Mouse (Mus musculus) monocyte, adult 5-6 weeks (primary cell): ENCODE results near the gene Lpcat3. TPM values are rescaled to one million over a fixed set of nuclear protein-coding genes. Genes with fewer than 3 reads are reported as not detected.
"Not testable (repeated sequence)": the region's sequence is repeated elsewhere in the genome, so short reads cannot be mapped to it uniquely, and the experiment has no call there.

ENCODE experiments used
- ATAC-seq: fragments of 153-309, 156-312 bp; replicated peaks from 2 replicates; pipeline ENCODE4 v1.8.0; 2017; ENCODE audit warnings: mild to moderate bottlenecking; ENCODE audit not compliant: low TSS enrichment, insufficient number of reproducible peaks, severe bottlenecking, poor library complexity, low FRiP score
- total RNA-seq: library from RNA; stranded (forward); fragments of 200-1000, 200-491, 200-594 nt; gene quantifications from 3 replicates; pipeline ENCODE4 v1.2.3, GENCODE M21; 2017

Lpcat3 gene
- total RNA-seq, 1 experiment from 2014 or later: 20.8 TPM

- ATAC-seq: no peak
These were observed 9.3 kb downstream of the Lpcat3 start for GRCm38 (mm10) chr6:124672100-124672499.

GRCm38 (mm10) chr6:124673619-124674018, 10.8 kb downstream of the Lpcat3 start:
- no peak for ATAC-seq

GRCm38 (mm10) chr6:124674591-124674990, 11.8 kb downstream of the Lpcat3 start:
- no peak for ATAC-seq

- ATAC-seq: no peak
These were observed 13.3 kb downstream of the Lpcat3 start for GRCm38 (mm10) chr6:124676171-124676570.

GRCm38 (mm10) chr6:124678769-124679168, 15.9 kb downstream of the Lpcat3 start:
- no peak for ATAC-seq

- ATAC-seq: no peak
These were observed 16.7 kb downstream of the Lpcat3 start for GRCm38 (mm10) chr6:124679486-124679885.

- ATAC-seq: not testable (repeated sequence)
These were observed 19.5 kb downstream of the Lpcat3 start for GRCm38 (mm10) chr6:124682291-124682690.

- ATAC-seq: no peak
These were observed 21.0 kb downstream of the Lpcat3 start for GRCm38 (mm10) chr6:124683591-124684417.

- ATAC-seq: no peak
These were observed 23.0 kb downstream of the Lpcat3 start for GRCm38 (mm10) chr6:124685606-124686386.

GRCm38 (mm10) chr6:124686644-124687043, 23.8 kb downstream of the Lpcat3 start:
- not testable (repeated sequence) for ATAC-seq

GRCm38 (mm10) chr6:124688151-124688758, 25.4 kb downstream of the Lpcat3 start:
- peak; percentile 61 for ATAC-seq

GRCm38 (mm10) chr6:124689011-124689410, 26.2 kb downstream of the Lpcat3 start:
- no peak for ATAC-seq

GRCm38 (mm10) chr6:124690517-124690916, 27.7 kb downstream of the Lpcat3 start:
- no peak for ATAC-seq

- no peak for ATAC-seq
These were observed 30.6 kb downstream of the Lpcat3 start for GRCm38 (mm10) chr6:124693243-124693981.

- no peak for ATAC-seq
These were observed 31.5 kb downstream of the Lpcat3 start for GRCm38 (mm10) chr6:124694166-124694955.

GRCm38 (mm10) chr6:124696441-124697150, 33.8 kb downstream of the Lpcat3 start:
- no peak for ATAC-seq

- ATAC-seq: no peak
These were observed 35.9 kb downstream of the Lpcat3 start for GRCm38 (mm10) chr6:124698751-124699150.
